Comparison of ENCODE assay signal across 8 mouse cellular contexts in genomic region chr1:143941465-143941864, GRCm38 (mm10).
DNase-seq lines count a peak whose midpoint lies in the region; ATAC-seq lines count a peak whose summit lies in the region.

No protein-coding gene starts in this region.

- no peaks in the 10 kb centered on the region for H3K36me3 ChIP-seq in hindbrain, embryonic 12.5 days
- H3K36me3 ChIP-seq in hindbrain, embryonic 11.5 days (ENCODE audit: control insufficient read depth, insufficient read depth, low read length): no peaks in the 10 kb centered on the region
- no peaks in the 10 kb centered on the region for H3K36me3 ChIP-seq in heart, embryonic 13.5 days

- WGBS in hindbrain, embryonic 12.5 days: 67% methylated on average over 5 of the region's 5 CpGs
- 89% methylated on average over 5 of the region's 5 CpGs for WGBS in hindbrain, embryonic 11.5 days
- WGBS in heart, embryonic 13.5 days: 44% methylated on average over 5 of the region's 5 CpGs

- H3K4me3 ChIP-seq in hindbrain, embryonic 12.5 days: no peak overlapping the region
- H3K4me3 ChIP-seq in hindbrain, embryonic 11.5 days (ENCODE audit: low read depth, low read length): no peak overlapping the region
- no peak overlapping the region for H3K4me3 ChIP-seq in heart, embryonic 13.5 days

- H3K4me2 ChIP-seq in hindbrain, embryonic 12.5 days (replicated peaks): no peak overlapping the region
- H3K4me2 ChIP-seq in hindbrain, embryonic 11.5 days (replicated peaks; ENCODE audit: low read depth, low read length): no peak overlapping the region
- no peak overlapping the region for H3K4me2 ChIP-seq in heart, embryonic 13.5 days

- H3K9me3 ChIP-seq in hindbrain, embryonic 12.5 days (replicated peaks): no peaks in the 10 kb centered on the region
- no peaks in the 10 kb centered on the region for H3K9me3 ChIP-seq in hindbrain, embryonic 11.5 days (ENCODE audit: control insufficient read depth, low read length)
- H3K9me3 ChIP-seq in heart, embryonic 13.5 days: no peaks in the 10 kb centered on the region

- no peak overlapping the region for H3K9ac ChIP-seq in hindbrain, embryonic 12.5 days
- H3K9ac ChIP-seq in hindbrain, embryonic 11.5 days (ENCODE audit: low read depth, low read length): no peak overlapping the region
- H3K9ac ChIP-seq in heart, embryonic 13.5 days: no peak overlapping the region

- 0 out of 2 replicates have a peak, but pooled peaks cover 2% of the 10 kb centered on the region for H3K4me1 ChIP-seq in hindbrain, embryonic 12.5 days
- no peaks in the 10 kb centered on the region for H3K4me1 ChIP-seq in hindbrain, embryonic 11.5 days (replicated peaks; ENCODE audit: control insufficient read depth, insufficient read depth, low read length)
- peaks cover 16% of the 10 kb centered on the region for H3K4me1 ChIP-seq in heart, embryonic 13.5 days

- ATAC-seq in hindbrain, embryonic 12.5 days (ENCODE audit: low FRiP score): peak; percentile 70; the same call in 1 of the 2 replicates
- ATAC-seq in hindbrain, embryonic 11.5 days (ENCODE audit: low FRiP score): no peak
- peak; percentile 58; the same call in 1 of the 2 replicates for ATAC-seq in heart, embryonic 13.5 days (ENCODE audit: extremely low read depth, insufficient number of reproducible peaks, low FRiP score, low TSS enrichment)

- H3K27me3 ChIP-seq in hindbrain, embryonic 12.5 days: no peaks in the 10 kb centered on the region
- no peaks in the 10 kb centered on the region for H3K27me3 ChIP-seq in hindbrain, embryonic 11.5 days (ENCODE audit: control insufficient read depth, insufficient read depth, low read length)
- no peaks in the 10 kb centered on the region for H3K27me3 ChIP-seq in heart, embryonic 13.5 days (replicated peaks)

- DNase-seq in hindbrain, embryonic 11.5 days (ENCODE audit: low spot score): no peak
- peak; percentile 53 for DNase-seq in CD4-positive helper T cell, adult 2 months (ENCODE audit: low read depth, low spot score)
- DNase-seq in brain, adult 2 months (ENCODE audit: low read depth, low spot score): peak; percentile 43
- DNase-seq in kidney, postnatal 14 days: peak; percentile 60
- DNase-seq in naive thymus-derived CD4-positive, alpha-beta T cell, adult 2 months (ENCODE audit: low read depth): peak; percentile 78
- DNase-seq in frontal cortex, postnatal 25 days (ENCODE audit: low spot score in 2 of 2): no peak

- no peak overlapping the region for H3K27ac ChIP-seq in hindbrain, embryonic 12.5 days
- no peak overlapping the region for H3K27ac ChIP-seq in hindbrain, embryonic 11.5 days (ENCODE audit: low read depth, low read length)
- H3K27ac ChIP-seq in heart, embryonic 13.5 days (replicated peaks): no peak overlapping the region

Comparison
In these comparisons a context has a peak if more than half of its experiments do, and no peak if none do; other contexts are left out.
1. DNase-seq: peak in CD4-positive helper T cell, adult 2 months (single experiment), brain, adult 2 months (single experiment), kidney, postnatal 14 days (single experiment) and naive thymus-derived CD4-positive, alpha-beta T cell, adult 2 months (single experiment); none in hindbrain, embryonic 11.5 days (single experiment) and frontal cortex, postnatal 25 days (0 of 2).